Mouse (Mus musculus) heart, embryonic 16.5 days (tissue): ENCODE results near the gene Olfr577. TPM values are rescaled to one million over a fixed set of nuclear protein-coding genes. Genes with fewer than 3 reads are reported as not detected.

Source experiments
- ATAC-seq: fragments of 200-750 bp; cut with Nextera tagmentation; replicated peaks from 2 replicates; pipeline ENCODE4 v1.8.0; 2017; ENCODE audit warnings: moderate number of reproducible peaks; ENCODE audit not compliant: insufficient read depth, low FRiP score; ENCODE audit errors: extremely low read depth
- H3K27ac ChIP-seq: fragments of 300-500 bp; sonication (generic); 2 replicates; pipeline ENCODE4 v1.5.1; 2014; ENCODE audit warnings: mild to moderate bottlenecking, low read length, control low read depth, moderate library complexity
- H3K27me3 ChIP-seq: fragments of 300-500 bp; sonication (generic); 2 replicates; pipeline ENCODE4 v1.6.1; 2014; ENCODE audit warnings: low read length, mixed read lengths; ENCODE audit not compliant: control insufficient read depth, insufficient read depth
- H3K36me3 ChIP-seq: fragments of 300-500 bp; sonication (generic); 2 replicates; pipeline ENCODE4 v1.6.1; 2014; ENCODE audit not compliant: control insufficient read depth, insufficient read depth
- H3K4me1 ChIP-seq: fragments of 300-500 bp; sonication (generic); 2 replicates; pipeline ENCODE4 v1.6.1; 2014; ENCODE audit warnings: low read length, mixed read lengths; ENCODE audit not compliant: control insufficient read depth, insufficient read depth
- H3K4me2 ChIP-seq: fragments of 300-500 bp; sonication (generic); 2 replicates; pipeline ENCODE4 v1.6.1; 2014; ENCODE audit warnings: low read depth, mild to moderate bottlenecking, control low read depth, low read length
- H3K4me3 ChIP-seq: fragments of 300-500 bp; sonication (generic); 2 replicates; pipeline ENCODE4 v1.5.1; 2014; ENCODE audit warnings: mild to moderate bottlenecking, control low read depth, low read length
- H3K9ac ChIP-seq: fragments of 300-500 bp; sonication (generic); 2 replicates; pipeline ENCODE4 v1.6.1; 2014; ENCODE audit warnings: low read length, control low read depth
- H3K9me3 ChIP-seq: fragments of 300-500 bp; sonication (generic); replicated peaks from 2 replicates; pipeline ENCODE4 v1.6.1; 2016; ENCODE audit warnings: low read length; ENCODE audit not compliant: control insufficient read depth
- WGBS: fragments of 180-500 bp; shearing (Covaris S2); extraction: QIAGEN DNeasy Blood & Tissue Kit; methylation state at CpG from one replicate; pipeline ENCODE4 v1.1.7; 2014; 5-methylcytosine and 5-hydroxymethylcytosine counted together
- polyA plus RNA-seq: library from polyadenylated mRNA; unstranded; fragments of >200 nt; fragmentation: Nextera tagmentation; extraction: Ambion mirVana; gene quantifications from 2 replicates; pipeline ENCODE4 v1.2.1, GENCODE M21; 2015

The Olfr577 gene
- polyA plus RNA-seq = not detected in 2 replicates

DNA sequence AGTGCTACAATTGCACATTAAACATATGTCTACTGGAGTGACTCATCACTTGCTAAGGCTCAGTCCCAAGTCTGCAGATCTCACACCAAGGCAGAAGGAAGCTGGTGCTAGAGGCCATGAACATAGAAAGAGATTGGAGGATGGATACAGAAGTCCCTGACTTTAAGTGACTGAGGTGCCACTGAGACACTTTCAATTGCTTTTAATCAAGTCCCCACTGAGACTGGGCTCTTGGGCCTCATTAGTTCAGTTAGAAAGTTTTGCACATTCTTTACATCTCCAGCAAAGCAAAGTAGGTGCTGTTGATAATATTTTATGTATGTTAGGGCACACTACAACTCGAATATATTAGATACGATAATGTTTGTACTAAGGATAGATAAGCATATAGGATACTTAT is at the start of gene Olfr577:
Gene Olfr577, minus strand, starts transcription at position 101 of the 400 bp plus-strand sequence.
- peaks cover 2% of the 10 kb centered on the region; the same call in 1 of the 2 replicates for H3K9me3 ChIP-seq
- no peak within 1 kb of the TSS for H3K4me3 ChIP-seq
- H3K4me2 ChIP-seq = no peak within 1 kb of the TSS
- no peaks in the 10 kb centered on the region for H3K36me3 ChIP-seq
- 70% methylated on average over 2 of the region's 2 CpGs for WGBS
- H3K4me1 ChIP-seq = no peaks in the 10 kb centered on the region
- no peak within 1 kb of the TSS for H3K27ac ChIP-seq
- no peak for ATAC-seq
- H3K9ac ChIP-seq = no peak within 1 kb of the TSS
- no peaks in the 10 kb centered on the region for H3K27me3 ChIP-seq

- ATAC-seq = no peak
- Histone ChIP-seq H3K27me3 (no peaks in the 10 kb centered on the region), H3K4me2 (no peak within 1 kb of the TSS), H3K36me3 (no peaks in the 10 kb centered on the region), H3K27ac (no peak within 1 kb of the TSS), H3K9ac (no peak within 1 kb of the TSS), H3K4me1 (no peaks in the 10 kb centered on the region), H3K9me3 (no peaks in the 10 kb centered on the region), H3K4me3 (no peak within 1 kb of the TSS)
- 53% methylated on average over 3 of the region's 3 CpGs for WGBS
Observed at GRCm38 (mm10) chr7:102989224-102989623, 13.5 kb upstream of the Olfr577 start, which contains the start of gene Olfr578. TSS of gene Olfr578 (minus strand) at chr7:102989324.

DNA sequence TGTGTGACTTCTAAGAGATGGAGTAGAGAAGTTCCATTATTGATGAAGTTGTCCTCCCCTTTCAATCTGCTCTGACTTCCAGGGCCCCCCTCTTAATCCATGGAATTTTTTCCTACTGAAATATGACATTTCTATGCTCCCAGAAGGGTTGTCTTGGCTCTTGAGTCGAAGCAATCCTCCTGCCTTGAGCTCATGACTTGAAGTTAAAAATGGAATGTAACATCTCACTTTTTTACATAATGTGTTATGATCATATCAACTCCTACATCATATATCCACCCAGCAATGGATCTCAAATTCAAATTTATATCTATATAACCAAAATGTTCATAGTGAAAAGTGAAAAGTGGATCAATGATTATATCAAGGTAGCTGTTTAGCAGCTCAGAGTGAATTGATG is 1.3 kb downstream of the Olfr577 start:
- ATAC-seq = no peak
- Histone ChIP-seq H3K27me3 (no peaks in the 10 kb centered on the region), H3K9ac (no peak overlapping the region), H3K4me1 (no peaks in the 10 kb centered on the region), H3K9me3 (no peaks in the 10 kb centered on the region), H3K27ac (no peak overlapping the region), H3K4me2 (no peak overlapping the region), H3K4me3 (no peak overlapping the region), H3K36me3 (no peaks in the 10 kb centered on the region)
- WGBS = 50% methylated on average over 1 of the region's 1 CpGs

DNA sequence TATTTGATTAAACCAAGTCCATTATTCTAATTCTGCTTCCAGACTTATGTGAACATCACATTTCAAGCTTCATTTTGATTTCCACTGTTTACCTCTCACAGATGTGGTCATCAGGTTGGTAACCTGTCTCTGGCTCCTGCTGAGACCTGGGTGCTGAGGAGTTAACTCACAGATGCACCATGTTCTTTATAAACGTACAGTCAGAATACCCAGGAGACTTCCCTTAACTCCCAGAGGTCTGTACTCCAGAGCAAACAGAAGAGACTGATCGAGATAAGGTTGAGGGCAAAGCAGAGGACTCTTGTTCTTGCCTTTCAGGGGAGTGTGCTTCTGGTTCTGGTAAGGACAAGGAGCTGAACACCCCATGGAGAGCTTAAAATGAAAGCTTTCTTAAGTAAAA is 13.4 kb downstream of the Olfr577 start, which contains the start of gene Olfr576:
Gene Olfr576, plus strand, starts transcription at position 301 of the 400 bp plus-strand sequence.
- H3K4me1 ChIP-seq = no peaks in the 10 kb centered on the region
- H3K36me3 ChIP-seq = no peaks in the 10 kb centered on the region
- no peaks in the 10 kb centered on the region for H3K9me3 ChIP-seq
- no peak within 1 kb of the TSS for H3K27ac ChIP-seq
- ATAC-seq = no peak
- no peak within 1 kb of the TSS for H3K9ac ChIP-seq
- H3K4me2 ChIP-seq = no peak within 1 kb of the TSS
- no peaks in the 10 kb centered on the region for H3K27me3 ChIP-seq
- no peak within 1 kb of the TSS for H3K4me3 ChIP-seq
- 17% methylated on average over 2 of the region's 2 CpGs for WGBS

- H3K4me1 ChIP-seq = no peaks in the 10 kb centered on the region
- no peaks in the 10 kb centered on the region for H3K9me3 ChIP-seq
- ATAC-seq = no peak
- WGBS = 34% methylated on average over 1 of the region's 1 CpGs
- H3K27ac ChIP-seq = no peak within 1 kb of the TSS
- H3K4me2 ChIP-seq = no peak within 1 kb of the TSS
- no peak within 1 kb of the TSS for H3K4me3 ChIP-seq
- no peaks in the 10 kb centered on the region for H3K27me3 ChIP-seq
- no peaks in the 10 kb centered on the region for H3K36me3 ChIP-seq
- no peak within 1 kb of the TSS for H3K9ac ChIP-seq
Observed at GRCm38 (mm10) chr7:102958593-102958992, 17.1 kb downstream of the Olfr577 start, which contains the start of gene Olfr575. TSS of gene Olfr575 (minus strand) at chr7:102958775.

GRCm38 (mm10) chr7:102958137-102958536 is 17.6 kb downstream of the Olfr577 start:
- no peak for ATAC-seq
- no peaks in the 10 kb centered on the region for H3K9me3 ChIP-seq
- no peak overlapping the region for H3K9ac ChIP-seq
- no peak overlapping the region for H3K27ac ChIP-seq
- WGBS = 64% methylated on average over 3 of the region's 3 CpGs
- H3K4me1 ChIP-seq = no peaks in the 10 kb centered on the region
- H3K4me2 ChIP-seq = no peak overlapping the region
- H3K27me3 ChIP-seq = no peaks in the 10 kb centered on the region
- no peak overlapping the region for H3K4me3 ChIP-seq
- H3K36me3 ChIP-seq = no peaks in the 10 kb centered on the region

DNA sequence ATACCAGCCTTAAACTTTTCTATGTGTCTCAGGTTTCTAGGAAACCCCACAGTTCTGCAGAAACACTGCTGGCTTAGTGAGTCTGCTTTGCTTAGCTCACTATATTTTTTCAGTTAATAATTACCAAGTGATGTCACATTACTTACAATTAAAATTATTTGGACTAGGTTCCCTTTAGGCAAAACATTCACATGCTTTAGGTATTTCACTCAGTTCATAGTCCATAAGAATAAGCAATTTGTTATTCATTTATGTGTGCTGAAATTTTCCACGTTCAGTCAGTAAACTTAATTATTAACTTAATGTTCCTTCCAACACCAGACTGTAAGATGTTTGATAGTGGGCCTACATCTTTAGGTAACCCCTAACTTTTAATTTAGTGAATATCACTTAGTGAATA is 25.0 kb downstream of the Olfr577 start:
- no peaks in the 10 kb centered on the region for H3K9me3 ChIP-seq
- H3K27me3 ChIP-seq = no peaks in the 10 kb centered on the region
- no peaks in the 10 kb centered on the region for H3K4me1 ChIP-seq
- no peak overlapping the region for H3K4me2 ChIP-seq
- no peak overlapping the region for H3K9ac ChIP-seq
- WGBS = 65% methylated on average over 1 of the region's 1 CpGs
- no peak overlapping the region for H3K4me3 ChIP-seq
- H3K27ac ChIP-seq = no peak overlapping the region
- no peak for ATAC-seq
- no peaks in the 10 kb centered on the region for H3K36me3 ChIP-seq

- no peak within 1 kb of the TSS for H3K4me2 ChIP-seq
- no peaks in the 10 kb centered on the region for H3K9me3 ChIP-seq
- no peaks in the 10 kb centered on the region for H3K27me3 ChIP-seq
- ATAC-seq = no peak
- H3K4me1 ChIP-seq = no peaks in the 10 kb centered on the region
- H3K27ac ChIP-seq = no peak within 1 kb of the TSS
- WGBS = 87% methylated on average over 1 of the region's 1 CpGs
- H3K4me3 ChIP-seq = no peak within 1 kb of the TSS
- H3K9ac ChIP-seq = no peak within 1 kb of the TSS
- H3K36me3 ChIP-seq = no peaks in the 10 kb centered on the region
Observed at GRCm38 (mm10) chr7:102948167-102948566, 27.6 kb downstream of the Olfr577 start, which contains the start of gene Olfr574. TSS of gene Olfr574 (plus strand) at chr7:102948467.

DNA sequence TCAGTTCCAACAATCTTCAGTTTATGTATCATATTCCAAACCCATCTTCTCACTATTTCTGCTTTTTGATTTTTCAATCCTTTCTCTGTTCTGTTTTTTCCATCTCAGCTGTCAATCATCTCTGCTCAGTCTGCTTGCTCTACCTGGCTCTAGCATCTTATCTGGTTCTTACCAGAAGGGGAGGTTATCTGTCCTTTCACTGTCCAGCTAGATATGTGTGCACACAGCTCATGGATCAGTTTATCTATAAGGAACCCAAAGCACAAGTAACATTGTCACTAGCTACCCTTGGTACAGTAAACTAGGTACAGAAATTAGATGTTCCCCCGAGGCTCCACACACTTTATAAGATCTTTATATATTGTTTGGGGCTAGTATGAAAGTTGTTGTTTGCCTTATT is 32.3 kb downstream of the Olfr577 start:
- H3K27me3 ChIP-seq = no peaks in the 10 kb centered on the region
- H3K27ac ChIP-seq = no peak overlapping the region
- no peaks in the 10 kb centered on the region for H3K9me3 ChIP-seq
- no peak overlapping the region for H3K4me3 ChIP-seq
- H3K4me1 ChIP-seq = no peaks in the 10 kb centered on the region
- ATAC-seq = no peak
- no peak overlapping the region for H3K4me2 ChIP-seq
- 82% methylated on average over 1 of the region's 1 CpGs for WGBS
- H3K36me3 ChIP-seq = no peaks in the 10 kb centered on the region
- H3K9ac ChIP-seq = no peak overlapping the region
